Mouse (Mus musculus) neural tube, embryonic 12.5 days (tissue): ENCODE results near the gene Pmel. TPM values are rescaled to one million over a fixed set of nuclear protein-coding genes. Genes with fewer than 3 reads are reported as not detected.

Source experiments
- ATAC-seq: fragments of 200-750 bp; cut with Nextera tagmentation; 2 replicates; pipeline ENCODE4 v1.8.0; 2017; ENCODE audit warnings: low read depth, mild to moderate bottlenecking, moderate TSS enrichment, moderate library complexity; ENCODE audit not compliant: low FRiP score
- H3K27ac ChIP-seq: fragments of 300-500 bp; sonication (generic); 2 replicates; pipeline ENCODE4 v1.5.1; 2016
- H3K27me3 ChIP-seq: fragments of 300-500 bp; sonication (generic); replicated peaks from 2 replicates; pipeline ENCODE4 v1.6.1; 2016; ENCODE audit warnings: mild to moderate bottlenecking
- H3K36me3 ChIP-seq: fragments of 300-500 bp; sonication (generic); 2 replicates; pipeline ENCODE4 v1.6.1; 2016; ENCODE audit warnings: mild to moderate bottlenecking
- H3K4me1 ChIP-seq: fragments of 300-500 bp; sonication (generic); 2 replicates; pipeline ENCODE4 v1.6.1; 2016
- H3K4me2 ChIP-seq: fragments of 300-500 bp; sonication (generic); replicated peaks from 2 replicates; pipeline ENCODE4 v1.6.1; 2016; ENCODE audit warnings: mild to moderate bottlenecking
- H3K4me3 ChIP-seq: fragments of 300-500 bp; sonication (generic); 2 replicates; pipeline ENCODE4 v1.5.1; 2016
- H3K9ac ChIP-seq: fragments of 300-500 bp; sonication (generic); 2 replicates; pipeline ENCODE4 v1.6.1; 2016; ENCODE audit warnings: mild to moderate bottlenecking
- H3K9me3 ChIP-seq: fragments of 300-500 bp; sonication (generic); 2 replicates; pipeline ENCODE4 v1.6.1; 2016; ENCODE audit warnings: mild to moderate bottlenecking
- WGBS: fragments of 180-500 bp; shearing (Covaris S2); methylation state at CpG from one replicate; pipeline ENCODE4 v1.1.7; 2016; 5-methylcytosine and 5-hydroxymethylcytosine counted together
- polyA plus RNA-seq: library from polyadenylated mRNA; unstranded; fragments of >200 nt; fragmentation: Nextera tagmentation; extraction: Ambion mirVana; gene quantifications from 2 replicates; pipeline ENCODE4 v1.2.1, GENCODE M21; 2016

The Pmel gene
- 2.4 and 3.7 TPM in 2 replicates for polyA plus RNA-seq

- no peak for ATAC-seq
- H3K4me3 ChIP-seq, result peak within 1 kb of the TSS; percentile 75
- 18% methylated on average over 4 of the region's 4 CpGs for WGBS
- H3K27me3 ChIP-seq, result no peaks in the 10 kb centered on the region
- peaks cover 16% of the 10 kb centered on the region for H3K4me1 ChIP-seq
- peaks cover 18% of the 10 kb centered on the region for H3K36me3 ChIP-seq
- H3K9me3 ChIP-seq, result no peaks in the 10 kb centered on the region
- peak within 1 kb of the TSS; percentile 66; the same call in 1 of the 2 replicates for H3K27ac ChIP-seq
- H3K9ac ChIP-seq, result peak within 1 kb of the TSS; percentile 65
- H3K4me2 ChIP-seq, result peak within 1 kb of the TSS; percentile 84
Measured at GRCm38 (mm10) chr10:128703895-128704294, at the start of gene Pmel. Gene Pmel, plus strand, starts transcription at chr10:128704195.

- Histone ChIP-seq H3K4me3 (no peak overlapping the region), H3K9ac (no peak overlapping the region), H3K4me2 (no peak overlapping the region), H3K36me3 (no peaks in the 10 kb centered on the region), H3K27me3 (no peaks in the 10 kb centered on the region), H3K9me3 (no peaks in the 10 kb centered on the region), H3K4me1 (no peaks in the 10 kb centered on the region), H3K27ac (no peak overlapping the region)
- WGBS, result 90% methylated on average over 3 of the region's 3 CpGs
- ATAC-seq, result no peak
Measured at GRCm38 (mm10) chr10:128655254-128655653, 48.7 kb upstream of the Pmel start.

GRCm38 (mm10) chr10:128656731-128657130 is 47.3 kb upstream of the Pmel start:
- H3K9me3 ChIP-seq, result no peaks in the 10 kb centered on the region
- no peak overlapping the region for H3K9ac ChIP-seq
- no peaks in the 10 kb centered on the region for H3K4me1 ChIP-seq
- ATAC-seq, result no peak
- H3K27me3 ChIP-seq, result no peaks in the 10 kb centered on the region
- H3K27ac ChIP-seq, result no peak overlapping the region
- H3K4me2 ChIP-seq, result no peak overlapping the region
- H3K36me3 ChIP-seq, result no peaks in the 10 kb centered on the region
- 93% methylated on average over 1 of the region's 1 CpGs for WGBS
- H3K4me3 ChIP-seq, result no peak overlapping the region

- no peaks in the 10 kb centered on the region for H3K36me3 ChIP-seq
- no peak overlapping the region for H3K4me2 ChIP-seq
- ATAC-seq, result no peak
- H3K9me3 ChIP-seq, result no peaks in the 10 kb centered on the region
- no peak overlapping the region for H3K9ac ChIP-seq
- no peak overlapping the region for H3K4me3 ChIP-seq
- WGBS, result 69% methylated on average over 9 of the region's 9 CpGs
- H3K4me1 ChIP-seq, result no peaks in the 10 kb centered on the region
- H3K27ac ChIP-seq, result no peak overlapping the region
- H3K27me3 ChIP-seq, result no peaks in the 10 kb centered on the region
Measured at GRCm38 (mm10) chr10:128657844-128658243, 46.2 kb upstream of the Pmel start.

- H3K9me3 ChIP-seq, result no peaks in the 10 kb centered on the region
- WGBS, result 59% methylated on average over 9 of the region's 9 CpGs
- H3K36me3 ChIP-seq, result no peaks in the 10 kb centered on the region
- no peak overlapping the region for H3K4me2 ChIP-seq
- H3K9ac ChIP-seq, result no peak overlapping the region
- H3K27ac ChIP-seq, result no peak overlapping the region
- H3K4me1 ChIP-seq, result no peaks in the 10 kb centered on the region
- H3K4me3 ChIP-seq, result no peak overlapping the region
- no peak for ATAC-seq
- no peaks in the 10 kb centered on the region for H3K27me3 ChIP-seq
Measured at GRCm38 (mm10) chr10:128659490-128659889, 44.5 kb upstream of the Pmel start.

GRCm38 (mm10) chr10:128662465-128662864 is 41.5 kb upstream of the Pmel start:
- H3K27ac ChIP-seq, result no peak overlapping the region
- ATAC-seq, result no peak
- H3K9ac ChIP-seq, result no peak overlapping the region
- no peak overlapping the region for H3K4me3 ChIP-seq
- H3K9me3 ChIP-seq, result no peaks in the 10 kb centered on the region
- H3K27me3 ChIP-seq, result no peaks in the 10 kb centered on the region
- no peak overlapping the region for H3K4me2 ChIP-seq
- H3K36me3 ChIP-seq, result no peaks in the 10 kb centered on the region
- no peaks in the 10 kb centered on the region for H3K4me1 ChIP-seq

GRCm38 (mm10) chr10:128663441-128664220 is 40.4 kb upstream of the Pmel start:
- ATAC-seq, result no peak
- no peaks in the 10 kb centered on the region for H3K27me3 ChIP-seq
- no peaks in the 10 kb centered on the region for H3K9me3 ChIP-seq
- H3K9ac ChIP-seq, result no peak overlapping the region
- no peaks in the 10 kb centered on the region for H3K36me3 ChIP-seq
- peaks cover 3% of the 10 kb centered on the region; the same call in 1 of the 2 replicates for H3K4me1 ChIP-seq
- H3K27ac ChIP-seq, result no peak overlapping the region
- H3K4me2 ChIP-seq, result no peak overlapping the region
- H3K4me3 ChIP-seq, result no peak overlapping the region
- WGBS, result 75% methylated on average over 5 of the region's 5 CpGs

GRCm38 (mm10) chr10:128664808-128665207 is 39.2 kb upstream of the Pmel start:
- Histone ChIP-seq H3K9ac (no peak overlapping the region), H3K4me3 (no peak overlapping the region), H3K9me3 (no peaks in the 10 kb centered on the region), H3K4me2 (no peak overlapping the region), H3K27ac (no peak overlapping the region), H3K4me1 (peaks cover 3% of the 10 kb centered on the region; the same call in 1 of the 2 replicates), H3K36me3 (no peaks in the 10 kb centered on the region), H3K27me3 (no peaks in the 10 kb centered on the region)
- 75% methylated on average over 3 of the region's 3 CpGs for WGBS
- no peak for ATAC-seq

- no peak for ATAC-seq
- Histone ChIP-seq H3K9me3 (no peaks in the 10 kb centered on the region), H3K4me2 (no peak overlapping the region), H3K4me3 (no peak overlapping the region), H3K27me3 (no peaks in the 10 kb centered on the region), H3K27ac (no peak overlapping the region), H3K4me1 (peaks cover 3% of the 10 kb centered on the region; the same call in 1 of the 2 replicates), H3K36me3 (no peaks in the 10 kb centered on the region), H3K9ac (no peak overlapping the region)
- 82% methylated on average over 3 of the region's 3 CpGs for WGBS
Measured at GRCm38 (mm10) chr10:128665307-128665706, 38.7 kb upstream of the Pmel start.

- no peak for ATAC-seq
- Histone ChIP-seq H3K27ac (no peak overlapping the region), H3K4me2 (no peak overlapping the region), H3K36me3 (peaks cover 3% of the 10 kb centered on the region; the same call in 1 of the 2 replicates), H3K27me3 (no peaks in the 10 kb centered on the region), H3K9me3 (no peaks in the 10 kb centered on the region), H3K4me1 (peaks cover 3% of the 10 kb centered on the region; the same call in 1 of the 2 replicates), H3K4me3 (no peak overlapping the region), H3K9ac (no peak overlapping the region)
- WGBS, result 92% methylated on average over 2 of the region's 2 CpGs
Measured at GRCm38 (mm10) chr10:128665806-128666205, 38.2 kb upstream of the Pmel start.

GRCm38 (mm10) chr10:128668790-128669672 is 35.0 kb upstream of the Pmel start:
- peak overlapping the region; percentile 92 for H3K4me2 ChIP-seq
- H3K27ac ChIP-seq, result no peak overlapping the region
- H3K9me3 ChIP-seq, result no peaks in the 10 kb centered on the region
- peak; percentile 49; the same call in 1 of the 2 replicates for ATAC-seq
- H3K4me1 ChIP-seq, result peaks cover 15% of the 10 kb centered on the region
- no peaks in the 10 kb centered on the region for H3K27me3 ChIP-seq
- WGBS, result under 1% methylated on average over 42 of the region's 42 CpGs
- peak overlapping the region; percentile 73 for H3K9ac ChIP-seq
- H3K4me3 ChIP-seq, result peak overlapping the region; percentile 67
- H3K36me3 ChIP-seq, result peaks cover 7% of the 10 kb centered on the region; the same call in 1 of the 2 replicates

- H3K27me3 ChIP-seq, result no peaks in the 10 kb centered on the region
- ATAC-seq, result no peak
- no peak overlapping the region for H3K4me3 ChIP-seq
- WGBS, result 97% methylated on average over 9 of the region's 9 CpGs
- no peak overlapping the region for H3K27ac ChIP-seq
- H3K4me2 ChIP-seq, result no peak overlapping the region
- H3K9me3 ChIP-seq, result no peaks in the 10 kb centered on the region
- H3K4me1 ChIP-seq, result peaks cover 19% of the 10 kb centered on the region
- H3K36me3 ChIP-seq, result peaks cover 7% of the 10 kb centered on the region; the same call in 1 of the 2 replicates
- no peak overlapping the region for H3K9ac ChIP-seq
Measured at GRCm38 (mm10) chr10:128671148-128671547, 32.8 kb upstream of the Pmel start.
